Mouse (Mus musculus) bone marrow, adult 2 months (tissue): Measurements from ENCODE around the gene Hhip.

Source experiments
- CTCF ChIP-seq: fragments of 200-500 bp; IDR thresholded peaks from 2 replicates; pipeline ENCODE4 v1.5.1; 2011; ENCODE audit warnings: low read length, control low read depth; ENCODE audit not compliant: control insufficient read depth, insufficient read depth
- POLR2A ChIP-seq: fragments of 200-500 bp; IDR thresholded peaks from 2 replicates; pipeline ENCODE4 v1.6.1; 2011; ENCODE audit warnings: low read depth, mild to moderate bottlenecking, control low read depth, low read length, borderline replicate concordance; ENCODE audit not compliant: control insufficient read depth

GRCm38 (mm10) chr8:80087021-80087420 lies 29.2 kb upstream of the Hhip start:
- TF ChIP-seq CTCF (no peak), POLR2A (no peak)
